Mouse (Mus musculus): ENCODE results near the gene Lmod3. TPM values are rescaled to one million over a fixed set of nuclear protein-coding genes. Genes with fewer than 3 reads are reported as not detected.
"Not testable (repeated sequence)": the region's sequence is repeated elsewhere in the genome, so short reads cannot be mapped to it uniquely, and the experiment has no call there.

Gene Lmod3
- polyA plus RNA-seq, 2 experiments = 11.9 to 12.2 TPM

DNA sequence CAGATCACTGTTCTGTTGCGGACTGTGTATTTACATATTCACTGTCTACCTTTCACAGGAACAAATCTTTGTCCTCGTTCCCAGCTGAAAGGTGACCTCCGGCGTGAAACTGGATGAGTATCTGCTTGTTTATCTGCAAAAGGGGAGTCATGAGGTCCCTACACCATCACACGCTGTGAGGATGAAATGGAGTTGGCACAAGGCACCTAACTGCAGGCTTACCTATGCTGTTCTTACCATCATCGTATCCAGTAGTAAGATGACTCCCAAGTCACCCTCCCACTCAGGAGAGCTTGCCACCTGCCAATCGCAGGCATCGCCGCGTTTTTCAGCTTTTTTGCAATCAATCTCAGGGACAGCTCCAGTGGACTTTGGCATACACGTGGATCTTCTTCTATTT, 17.0 kb upstream of the Lmod3 start:
- Histone ChIP-seq H3K36me3 (ENCODE audit: control insufficient read depth, insufficient read depth, low read length) (no peaks in the 10 kb centered on the region), H3K27me3 (ENCODE audit: control insufficient read depth, insufficient read depth, low read length) (no peaks in the 10 kb centered on the region), H3K9me3 (ENCODE audit: control insufficient read depth, low read length) (no peaks in the 10 kb centered on the region), H3K9ac (ENCODE audit: low read depth, low read length, severe bottlenecking) (no peak overlapping the region), H3K27ac (replicated peaks; ENCODE audit: low read depth, low read length) (no peak overlapping the region), H3K4me2 (replicated peaks; ENCODE audit: low read depth, low read length, severe bottlenecking) (no peak overlapping the region), H3K4me1 (ENCODE audit: control insufficient read depth, insufficient read depth, low read length) (no peaks in the 10 kb centered on the region), H3K4me3 (replicated peaks; ENCODE audit: low read length) (no peak overlapping the region)
- DNase-seq (ENCODE audit: low spot score) = no peak
- WGBS = 80% methylated on average over 11 of the region's 11 CpGs
- TF ChIP-seq POLR2A (IDR thresholded peaks at IDR 0.05; ENCODE audit: borderline replicate concordance, extremely low read depth, insufficient read depth, insufficient read length) = no peak
- no peak for ATAC-seq (ENCODE audit: low FRiP score, low read depth)

DNA sequence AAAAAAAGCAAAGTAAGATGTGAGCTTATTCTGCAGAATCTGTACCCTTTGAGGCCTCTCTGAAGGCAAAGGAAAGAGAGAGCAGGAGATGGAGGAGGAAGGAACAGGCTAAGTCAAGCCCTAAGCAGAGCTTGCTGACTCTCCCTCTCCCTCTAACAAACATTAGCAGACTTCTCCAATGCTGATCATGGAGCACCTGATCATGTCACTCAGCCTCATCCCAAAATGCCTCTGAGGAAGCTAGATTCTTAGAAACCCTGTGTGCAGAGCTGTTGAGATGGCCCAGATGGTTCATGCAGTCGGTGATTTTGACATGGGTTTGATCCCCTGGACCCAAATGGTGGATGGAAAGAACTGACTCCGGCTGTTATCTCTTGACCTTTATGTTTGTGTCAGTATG, 14.6 kb upstream of the Lmod3 start:
- no peak overlapping the region for H3K27ac ChIP-seq (replicated peaks; ENCODE audit: low read depth, low read length)
- H3K4me2 ChIP-seq (replicated peaks; ENCODE audit: low read depth, low read length, severe bottlenecking) = no peak overlapping the region
- H3K9me3 ChIP-seq (ENCODE audit: control insufficient read depth, low read length) = no peaks in the 10 kb centered on the region
- no peaks in the 10 kb centered on the region for H3K4me1 ChIP-seq (ENCODE audit: control insufficient read depth, insufficient read depth, low read length)
- H3K36me3 ChIP-seq (ENCODE audit: control insufficient read depth, insufficient read depth, low read length) = no peaks in the 10 kb centered on the region
- H3K9ac ChIP-seq (ENCODE audit: low read depth, low read length, severe bottlenecking) = no peak overlapping the region
- DNase-seq (ENCODE audit: low spot score) (no peak), ATAC-seq (ENCODE audit: low FRiP score, low read depth) (no peak)
- no peak for TF ChIP-seq POLR2A (IDR thresholded peaks at IDR 0.05; ENCODE audit: borderline replicate concordance, extremely low read depth, insufficient read depth, insufficient read length)
- no peaks in the 10 kb centered on the region for H3K27me3 ChIP-seq (ENCODE audit: control insufficient read depth, insufficient read depth, low read length)
- WGBS = 87% methylated on average over 2 of the region's 2 CpGs
- no peak overlapping the region for H3K4me3 ChIP-seq (replicated peaks; ENCODE audit: low read length)

DNA sequence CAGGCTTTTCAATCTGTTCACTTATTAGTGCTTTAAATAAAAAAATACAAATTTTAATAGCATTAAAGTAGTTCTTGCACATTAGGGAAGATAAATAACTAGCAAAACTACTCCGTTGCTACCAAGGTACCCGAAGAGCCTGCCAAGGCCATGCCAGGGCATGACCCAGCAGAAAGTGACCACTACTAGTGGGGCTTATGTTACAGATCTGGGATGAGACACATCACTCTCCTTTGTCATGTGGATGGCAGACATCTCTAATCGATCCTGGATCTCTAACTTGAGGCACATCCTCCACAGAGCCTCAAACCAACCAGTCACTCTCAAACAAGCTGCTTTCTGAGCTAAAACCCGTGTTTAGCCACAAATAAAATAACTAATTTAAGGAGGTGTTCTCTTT, 14.1 kb upstream of the Lmod3 start:
- 77% methylated on average over 4 of the region's 4 CpGs for WGBS
- Histone ChIP-seq H3K27ac (replicated peaks; ENCODE audit: low read depth, low read length) (no peak overlapping the region), H3K4me3 (replicated peaks; ENCODE audit: low read length) (no peak overlapping the region), H3K9ac (ENCODE audit: low read depth, low read length, severe bottlenecking) (no peak overlapping the region), H3K9me3 (ENCODE audit: control insufficient read depth, low read length) (no peaks in the 10 kb centered on the region), H3K27me3 (ENCODE audit: control insufficient read depth, insufficient read depth, low read length) (no peaks in the 10 kb centered on the region), H3K4me1 (ENCODE audit: control insufficient read depth, insufficient read depth, low read length) (no peaks in the 10 kb centered on the region), H3K36me3 (ENCODE audit: control insufficient read depth, insufficient read depth, low read length) (no peaks in the 10 kb centered on the region), H3K4me2 (replicated peaks; ENCODE audit: low read depth, low read length, severe bottlenecking) (no peak overlapping the region)
- ATAC-seq (ENCODE audit: low FRiP score, low read depth) = no peak
- DNase-seq (ENCODE audit: low spot score) = no peak
- TF ChIP-seq POLR2A (IDR thresholded peaks at IDR 0.05; ENCODE audit: borderline replicate concordance, extremely low read depth, insufficient read depth, insufficient read length) = no peak

DNA sequence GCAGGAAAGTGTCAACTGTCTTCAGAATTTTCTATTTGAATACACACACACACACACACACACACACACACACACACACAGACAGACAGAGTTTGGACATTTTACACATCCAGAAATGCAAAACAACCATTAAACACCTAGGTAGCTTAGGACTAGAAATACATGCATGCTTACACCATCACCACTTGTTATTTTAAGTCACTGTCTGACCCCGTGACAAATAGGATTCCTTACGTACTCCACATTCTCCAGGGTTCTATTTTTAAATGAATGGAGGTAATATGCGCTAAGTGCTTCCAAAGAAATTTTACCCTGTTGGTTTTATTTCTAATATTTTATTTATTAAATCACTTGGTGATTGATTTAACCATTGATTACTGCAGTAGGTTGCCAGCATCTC, 13.1 kb upstream of the Lmod3 start:
- ATAC-seq (ENCODE audit: low FRiP score, low read depth) (no peak), DNase-seq (ENCODE audit: low spot score) (no peak)
- H3K4me2 ChIP-seq (replicated peaks; ENCODE audit: low read depth, low read length, severe bottlenecking) = no peak overlapping the region
- 85% methylated on average over 3 of the region's 3 CpGs for WGBS
- no peak overlapping the region for H3K27ac ChIP-seq (replicated peaks; ENCODE audit: low read depth, low read length)
- H3K9me3 ChIP-seq (ENCODE audit: control insufficient read depth, low read length) = no peaks in the 10 kb centered on the region
- TF ChIP-seq POLR2A (IDR thresholded peaks at IDR 0.05; ENCODE audit: borderline replicate concordance, extremely low read depth, insufficient read depth, insufficient read length) = no peak
- H3K4me1 ChIP-seq (ENCODE audit: control insufficient read depth, insufficient read depth, low read length) = no peaks in the 10 kb centered on the region
- no peaks in the 10 kb centered on the region for H3K27me3 ChIP-seq (ENCODE audit: control insufficient read depth, insufficient read depth, low read length)
- H3K36me3 ChIP-seq (ENCODE audit: control insufficient read depth, insufficient read depth, low read length) = no peaks in the 10 kb centered on the region
- no peak overlapping the region for H3K9ac ChIP-seq (ENCODE audit: low read depth, low read length, severe bottlenecking)
- no peak overlapping the region for H3K4me3 ChIP-seq (replicated peaks; ENCODE audit: low read length)

DNA sequence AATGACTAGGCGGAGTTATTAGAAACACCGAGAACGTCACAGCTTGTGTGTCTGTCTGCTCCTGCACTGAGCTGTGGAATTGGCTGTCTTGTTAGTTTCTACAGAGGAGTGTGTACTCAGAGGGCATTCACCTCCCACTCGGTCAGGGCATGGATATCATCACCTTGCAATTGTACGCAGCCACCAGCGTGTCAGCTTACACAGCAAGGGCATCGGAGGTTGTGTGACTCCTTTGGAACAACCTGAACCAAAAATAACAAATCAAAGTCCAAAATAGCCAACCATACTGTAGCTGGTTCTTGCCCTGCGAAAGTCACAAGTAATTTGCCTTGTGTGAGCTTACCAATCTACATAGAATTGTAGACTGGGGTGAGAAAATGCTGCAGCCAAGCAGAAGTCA, 12.7 kb upstream of the Lmod3 start:
- ATAC-seq (ENCODE audit: low FRiP score, low read depth) (no peak), DNase-seq (ENCODE audit: low spot score) (no peak)
- no peak for TF ChIP-seq POLR2A (IDR thresholded peaks at IDR 0.05; ENCODE audit: borderline replicate concordance, extremely low read depth, insufficient read depth, insufficient read length)
- no peaks in the 10 kb centered on the region for H3K36me3 ChIP-seq (ENCODE audit: control insufficient read depth, insufficient read depth, low read length)
- WGBS = 78% methylated on average over 8 of the region's 8 CpGs
- H3K4me3 ChIP-seq (replicated peaks; ENCODE audit: low read length) = no peak overlapping the region
- H3K4me2 ChIP-seq (replicated peaks; ENCODE audit: low read depth, low read length, severe bottlenecking) = no peak overlapping the region
- no peaks in the 10 kb centered on the region for H3K4me1 ChIP-seq (ENCODE audit: control insufficient read depth, insufficient read depth, low read length)
- no peaks in the 10 kb centered on the region for H3K9me3 ChIP-seq (ENCODE audit: control insufficient read depth, low read length)
- H3K27me3 ChIP-seq (ENCODE audit: control insufficient read depth, insufficient read depth, low read length) = no peaks in the 10 kb centered on the region
- H3K9ac ChIP-seq (ENCODE audit: low read depth, low read length, severe bottlenecking) = no peak overlapping the region
- no peak overlapping the region for H3K27ac ChIP-seq (replicated peaks; ENCODE audit: low read depth, low read length)

DNA sequence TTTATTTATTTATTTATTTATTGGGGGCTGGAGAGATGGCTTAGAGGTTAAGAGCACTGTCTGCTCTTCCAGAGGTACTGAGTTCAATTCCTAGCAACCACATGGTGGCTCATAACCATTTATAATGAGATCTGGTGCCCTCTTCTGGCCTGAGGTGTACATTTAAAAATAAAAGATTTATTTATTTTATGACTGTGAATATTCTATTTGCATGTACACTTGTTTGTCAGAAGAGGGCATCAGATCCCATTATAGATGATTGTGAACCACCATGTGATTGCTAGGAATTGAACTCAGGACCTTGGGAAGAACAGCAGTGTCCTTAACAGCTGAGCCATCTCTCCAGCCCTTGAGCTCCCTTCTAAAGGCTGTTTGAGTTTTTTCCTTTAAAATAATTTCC, 11.2 kb upstream of the Lmod3 start:
- H3K9me3 ChIP-seq (ENCODE audit: control insufficient read depth, low read length); H3K27ac ChIP-seq (replicated peaks; ENCODE audit: low read depth, low read length); ATAC-seq (ENCODE audit: low FRiP score, low read depth); H3K9ac ChIP-seq (ENCODE audit: low read depth, low read length, severe bottlenecking); DNase-seq (ENCODE audit: low spot score); H3K27me3 ChIP-seq (ENCODE audit: control insufficient read depth, insufficient read depth, low read length); H3K36me3 ChIP-seq (ENCODE audit: control insufficient read depth, insufficient read depth, low read length); H3K4me3 ChIP-seq (replicated peaks; ENCODE audit: low read length); H3K4me2 ChIP-seq (replicated peaks; ENCODE audit: low read depth, low read length, severe bottlenecking); H3K4me1 ChIP-seq (ENCODE audit: control insufficient read depth, insufficient read depth, low read length): not testable (repeated sequence)
